Mouse (Mus musculus) left cerebral cortex, adult 2 months (tissue): ENCODE measurements around the gene Frmpd1. TPM values are rescaled to one million over a fixed set of nuclear protein-coding genes. Genes with fewer than 3 reads are reported as not detected.

ENCODE experiments used
- DNase-seq, 2 experiments: peaks; one replicate each; pipeline ENCODE4 v3.0.0; 2021 to 2022; ENCODE audit warnings: low spot score in 2 of 2, mixed read lengths in 1 of 2; ENCODE audit errors: extremely low spot score in 1 of 2
- H3K27ac ChIP-seq: fragments of 200-600 bp; 2 replicates; pipeline ENCODE4 v1.8.1; 2022
- H3K4me3 ChIP-seq: fragments of 200-600 bp; 2 replicates; pipeline ENCODE4 v1.8.1; 2022
- CTCF ChIP-seq: fragments of 200-600 bp; IDR thresholded peaks from 2 replicates; pipeline ENCODE4 v1.8.1; 2022; ENCODE audit warnings: antibody characterized with exemption, mild to moderate bottlenecking, moderate library complexity
- intact Hi-C: fragments of 180-260 bp; cut with DNase I; formaldehyde crosslinking; loops from one replicate; pipeline ENCODE4 v1.15.1; 2025
- long read RNA-seq, 2 experiments: library from polyadenylated mRNA; stranded (forward); transcript quantifications; one replicate each; pipeline ENCODE4 v2.0.0; 2021; ENCODE audit warnings: borderline mapping rate in 2 of 2
- total RNA-seq, 2 experiments: library from RNA; stranded (reverse); gene quantifications; 2 replicates each; pipeline ENCODE4 v1.2.3; 2021

Gene Frmpd1
- total RNA-seq = 10 to 100 TPM; 12.9 to 13.0 TPM
- long read RNA-seq, experiment 1, full-length matches to known transcripts = 16 of 24 reads
- long read RNA-seq, experiment 1, partial matches to known transcripts = 5 of 24 reads
- long read RNA-seq, experiment 1, other reads (novel, unspliced or antisense) = 3 of 24 reads
- long read RNA-seq, experiment 2, full-length matches to known transcripts = 15 of 19 reads
- long read RNA-seq, experiment 2, partial matches to known transcripts = 1 of 19 reads
- long read RNA-seq, experiment 2, other reads (novel, unspliced or antisense) = 3 of 19 reads

DNA sequence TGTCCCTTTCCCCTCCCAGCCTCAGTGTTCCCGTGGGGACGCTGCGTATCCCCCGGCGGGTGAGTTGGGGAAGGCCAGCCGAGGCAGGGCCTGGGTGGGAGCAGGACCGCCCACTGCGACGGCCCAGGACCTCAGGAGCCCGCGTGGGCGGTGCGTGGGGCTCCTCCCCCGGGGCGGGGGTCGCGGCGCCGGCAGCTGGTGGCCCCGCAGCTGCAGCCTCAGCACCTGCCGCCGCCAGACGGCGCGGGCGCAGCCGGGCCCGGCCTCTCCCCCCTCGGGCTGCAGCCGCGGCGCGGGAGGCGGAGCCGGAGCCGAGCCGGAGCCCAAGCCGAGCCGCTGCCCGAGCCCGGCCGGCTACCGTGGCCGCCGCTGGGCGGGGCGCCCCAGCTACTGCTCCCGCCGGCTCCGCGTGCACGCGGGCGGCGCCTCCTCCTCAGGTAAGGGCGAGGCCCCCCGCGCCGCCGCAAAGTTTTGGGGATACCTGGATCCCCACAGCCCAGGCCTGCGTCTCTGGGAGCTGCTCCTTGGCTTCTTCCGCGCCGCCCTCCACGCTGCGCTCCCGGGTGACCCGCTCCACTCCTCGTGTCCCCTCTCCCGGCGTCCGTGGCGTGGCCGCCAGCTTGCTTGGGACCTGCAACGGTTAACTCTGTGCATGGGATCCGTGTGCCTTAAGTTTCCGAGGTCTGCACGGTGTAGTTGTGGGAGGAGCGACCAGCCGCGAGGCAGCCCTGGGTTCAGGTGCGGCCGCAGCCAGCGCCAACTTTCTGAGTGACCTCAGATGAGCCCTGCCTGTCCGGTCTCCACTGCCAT is at the start of gene Frmpd1:
TSS of gene Frmpd1 (plus strand) at position 355 of the 810 bp plus-strand sequence.
- peak within 1 kb of the TSS; percentile 81 for H3K27ac ChIP-seq
- no peak; the same call in 1 of the 2 replicates for TF ChIP-seq CTCF
- H3K4me3 ChIP-seq = peak within 1 kb of the TSS; percentile 80
- peak; percentile 60 to 66 for DNase-seq
- intact Hi-C loops = loop anchor here (10.0 kb wide), 1 partner anchor 70 kb away; no protein-coding TSS in a partner anchor

DNA sequence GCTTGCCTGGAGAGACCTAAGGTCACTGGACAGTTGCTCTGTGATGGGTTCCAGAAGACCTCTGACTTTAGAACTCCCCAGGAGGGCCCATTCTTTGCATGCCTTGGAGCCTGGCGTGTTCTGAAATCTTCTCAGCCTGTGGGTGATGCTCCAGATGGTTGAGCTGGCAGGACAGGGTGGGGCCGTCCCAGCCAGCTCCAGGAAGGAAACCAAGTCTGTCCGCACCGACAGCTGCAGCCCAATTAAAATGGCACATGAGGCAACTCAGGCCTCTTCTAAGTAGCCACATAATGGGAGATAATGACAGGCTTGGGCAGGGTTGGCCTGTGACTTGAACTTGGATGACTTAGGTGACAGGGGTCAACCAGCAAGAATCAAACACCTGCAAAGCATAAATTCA is 47.0 kb upstream of the Frmpd1 start:
- intact Hi-C loops = no loop called here
- DNase-seq = no peak
- Histone ChIP-seq H3K27ac (no peak overlapping the region), H3K4me3 (no peak overlapping the region)
- no peak for TF ChIP-seq CTCF

DNA sequence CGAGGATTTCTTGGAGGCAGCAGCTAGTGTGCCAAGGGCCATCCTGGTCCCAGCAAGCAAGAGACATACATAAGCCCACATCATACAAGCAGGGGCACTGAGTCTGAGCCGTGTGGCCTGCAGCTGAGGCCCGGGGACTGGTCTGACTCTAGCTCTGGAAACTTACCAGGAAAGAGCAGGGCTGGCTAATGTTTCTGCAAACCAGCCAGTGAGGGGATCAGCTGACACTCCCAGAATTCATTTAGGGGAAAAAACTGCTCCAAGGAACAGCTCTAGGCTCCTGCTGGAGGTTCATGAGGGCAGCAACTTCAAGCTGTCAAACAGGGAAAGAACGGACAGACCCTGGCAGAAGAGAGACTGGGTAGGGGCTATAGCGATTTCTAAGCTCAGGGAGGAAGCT is 42.8 kb upstream of the Frmpd1 start:
- TF ChIP-seq CTCF = no peak
- intact Hi-C loops = no loop called here
- Histone ChIP-seq H3K4me3 (no peak overlapping the region), H3K27ac (no peak overlapping the region)
- no peak for DNase-seq

DNA sequence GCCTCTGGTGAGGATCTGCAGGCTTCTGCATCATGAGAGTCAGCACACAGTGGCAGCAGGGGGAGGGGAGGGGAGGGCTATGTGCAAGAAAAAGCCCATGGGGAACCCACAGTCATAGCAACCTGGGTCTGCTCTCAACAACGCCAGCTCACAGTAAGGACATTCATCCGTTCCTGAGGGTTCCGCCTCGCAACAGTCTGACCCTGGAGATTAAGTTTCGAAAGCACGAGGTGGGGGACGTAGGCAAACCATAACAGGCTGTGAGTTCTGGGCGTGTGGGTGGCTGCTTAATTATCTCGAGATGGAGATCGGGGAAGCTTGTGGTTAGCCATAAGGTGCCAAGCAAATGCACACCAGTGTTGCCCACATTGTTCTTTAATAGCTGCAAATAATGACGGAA is 42.3 kb upstream of the Frmpd1 start:
- DNase-seq = peak in 1 of 2 experiments; percentile 14

DNA sequence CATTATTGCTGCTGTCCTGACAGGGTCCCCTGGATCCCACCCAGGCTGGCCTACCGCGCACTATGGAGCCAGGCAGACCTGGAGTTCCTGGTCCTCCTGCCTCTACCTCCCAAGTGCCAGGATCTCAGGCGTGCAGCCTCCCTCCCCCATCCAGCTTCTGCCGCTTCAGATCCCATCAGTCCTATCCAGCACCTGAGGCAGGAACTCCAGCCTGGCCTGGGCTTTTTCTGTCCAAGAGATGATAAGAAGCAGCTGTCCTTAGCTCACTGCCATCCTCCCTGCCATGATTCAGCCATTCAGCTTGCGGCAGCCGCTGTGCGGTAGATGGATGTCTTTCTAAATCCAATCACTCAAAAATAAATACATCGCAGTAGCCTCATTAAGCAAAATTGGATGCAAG is 41.7 kb upstream of the Frmpd1 start:
- Histone ChIP-seq H3K4me3 (no peak overlapping the region), H3K27ac (no peak overlapping the region)
- peak in 1 of 2 experiments; percentile 10 for DNase-seq
- no peak for TF ChIP-seq CTCF
- intact Hi-C loops = no loop called here

More for the DNA sequence above, 42.3 kb upstream of the Frmpd1 start:
- intact Hi-C loops = no loop called here
- no peak overlapping the region for H3K27ac ChIP-seq
- no peak for TF ChIP-seq CTCF
- H3K4me3 ChIP-seq = no peak overlapping the region

DNA sequence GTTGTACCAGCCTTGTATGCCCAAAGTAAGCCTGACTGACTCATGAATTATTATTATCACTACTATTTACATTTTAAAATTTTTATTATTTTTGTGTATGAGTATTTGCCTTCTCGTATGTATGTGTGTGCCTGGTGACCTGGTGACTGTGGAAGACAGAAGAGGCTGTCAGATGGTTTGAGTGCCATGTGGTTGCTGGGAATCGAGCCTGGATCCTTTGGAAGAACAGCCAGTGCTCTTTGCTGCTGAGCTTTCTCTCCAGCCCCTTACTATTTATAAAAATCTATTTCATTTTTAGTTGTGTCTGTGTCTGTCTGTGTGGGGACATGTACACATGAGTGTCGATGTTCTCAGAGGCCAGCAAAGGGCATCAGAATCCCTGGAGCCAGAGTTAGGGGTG is 28.2 kb upstream of the Frmpd1 start:
- H3K27ac ChIP-seq = no peak overlapping the region
- no peak for DNase-seq
- intact Hi-C loops = no loop called here
- H3K4me3 ChIP-seq = no peak overlapping the region
- TF ChIP-seq CTCF = no peak

DNA sequence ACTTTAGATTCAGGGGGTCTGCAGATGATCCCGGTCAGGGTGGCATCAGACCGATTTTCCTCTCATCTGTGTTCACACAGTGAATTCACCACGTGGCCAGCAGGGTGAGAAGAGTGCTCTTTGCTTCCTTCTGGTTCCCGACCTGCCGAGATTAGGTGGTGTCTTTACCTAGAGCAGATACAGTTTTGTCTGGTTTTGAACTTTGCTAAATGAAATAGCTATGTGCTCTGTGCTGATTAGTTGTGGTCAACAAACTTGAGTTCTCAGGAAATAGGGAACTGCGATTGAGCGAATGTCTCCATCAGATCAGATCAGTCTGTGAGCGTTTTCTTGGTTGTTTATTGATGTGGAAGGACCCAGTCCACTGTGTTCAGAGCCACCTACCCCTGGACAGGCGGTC is 26.1 kb upstream of the Frmpd1 start:
- Histone ChIP-seq H3K4me3 (no peak overlapping the region), H3K27ac (no peak overlapping the region)
- no peak for DNase-seq
- intact Hi-C loops = no loop called here
- TF ChIP-seq CTCF = no peak

DNA sequence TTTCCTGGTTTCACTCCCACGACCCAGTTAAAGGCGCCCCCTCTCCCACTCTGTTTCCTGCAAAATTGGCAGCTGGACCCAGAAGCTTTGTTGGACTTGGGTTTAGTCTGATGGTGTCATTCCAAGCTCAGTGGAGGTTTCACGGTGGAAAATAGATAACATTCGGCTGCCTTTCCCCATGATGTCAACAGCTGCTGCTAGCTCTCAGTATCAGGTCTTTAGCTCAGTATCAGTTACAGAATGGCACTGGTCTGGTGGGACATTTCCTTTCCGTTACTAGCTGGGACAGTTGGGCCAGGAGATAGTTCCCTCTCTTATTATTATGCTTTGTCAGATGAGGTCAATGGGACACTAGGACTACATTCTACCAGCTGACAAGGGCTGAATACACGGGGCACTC is 23.9 kb upstream of the Frmpd1 start:
- Histone ChIP-seq H3K4me3 (no peak overlapping the region), H3K27ac (no peak overlapping the region)
- intact Hi-C loops = no loop called here
- TF ChIP-seq CTCF = no peak
- DNase-seq = no peak

DNA sequence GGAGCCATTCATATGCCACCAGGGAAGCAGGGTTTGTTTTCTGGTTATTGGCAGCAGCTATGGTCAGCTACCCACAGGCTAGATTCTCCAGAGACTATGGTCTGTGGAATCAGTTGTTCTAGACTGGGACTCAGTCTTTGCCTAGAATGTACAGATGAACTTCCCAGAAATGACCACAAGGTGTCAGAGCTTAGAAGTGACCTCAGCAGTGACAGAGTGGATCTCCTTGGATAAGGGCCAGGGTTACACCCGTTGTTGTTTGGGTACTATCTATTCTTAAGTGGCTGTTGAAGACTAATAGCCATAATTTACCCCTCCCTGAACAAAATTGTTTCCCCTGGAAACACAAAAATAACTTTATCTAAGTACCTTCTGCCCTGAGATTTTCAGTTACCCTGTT is 21.0 kb upstream of the Frmpd1 start:
- intact Hi-C loops = loop anchor here (1.0 kb wide), 1 partner anchor 117 kb away; no protein-coding TSS in a partner anchor
- no peak overlapping the region for H3K27ac ChIP-seq
- no peak for DNase-seq
- peak; percentile 61 for TF ChIP-seq CTCF
- no peak overlapping the region for H3K4me3 ChIP-seq

DNA sequence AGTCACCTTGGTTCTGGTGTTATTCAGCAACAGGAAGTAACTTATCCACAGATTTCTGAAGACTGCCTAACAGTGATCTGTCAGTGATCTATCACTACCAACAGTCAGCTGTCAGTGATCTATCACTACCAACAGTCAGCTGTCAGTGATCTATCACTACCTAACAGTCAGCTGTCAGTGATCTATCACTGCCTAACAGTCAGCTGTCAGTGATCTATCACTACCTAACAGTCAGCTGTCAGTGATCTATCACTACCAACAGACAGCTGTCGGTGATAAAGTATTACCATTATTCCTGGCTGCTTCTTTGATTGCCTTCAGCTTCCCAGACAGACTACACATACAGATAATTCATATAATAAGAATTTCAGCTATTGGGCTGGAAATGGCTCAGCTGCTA is 19.2 kb upstream of the Frmpd1 start:
- no peak for TF ChIP-seq CTCF
- Histone ChIP-seq H3K4me3 (no peak overlapping the region), H3K27ac (no peak overlapping the region)
- DNase-seq = no peak
- intact Hi-C loops = no loop called here

DNA sequence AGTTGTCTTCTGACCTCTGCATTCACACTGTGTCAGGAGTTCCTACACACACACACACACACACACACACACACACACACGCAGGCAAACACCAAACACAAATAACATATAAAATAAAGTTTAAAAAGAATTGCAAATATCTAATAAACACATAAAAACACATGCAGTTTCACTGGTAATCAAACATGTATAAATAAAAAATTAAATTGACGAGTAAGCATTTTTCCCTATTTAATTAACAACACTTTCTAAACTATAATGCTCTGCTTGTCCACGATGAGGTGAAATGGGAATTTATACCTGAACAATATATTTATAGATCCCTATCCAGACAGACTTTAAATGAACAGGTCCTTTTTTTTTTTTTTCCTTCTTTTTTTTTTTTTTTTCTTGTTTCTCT is 18.7 kb upstream of the Frmpd1 start:
- Histone ChIP-seq H3K27ac (no peak overlapping the region), H3K4me3 (no peak overlapping the region)
- intact Hi-C loops = no loop called here
- DNase-seq = no peak
- TF ChIP-seq CTCF = no peak

DNA sequence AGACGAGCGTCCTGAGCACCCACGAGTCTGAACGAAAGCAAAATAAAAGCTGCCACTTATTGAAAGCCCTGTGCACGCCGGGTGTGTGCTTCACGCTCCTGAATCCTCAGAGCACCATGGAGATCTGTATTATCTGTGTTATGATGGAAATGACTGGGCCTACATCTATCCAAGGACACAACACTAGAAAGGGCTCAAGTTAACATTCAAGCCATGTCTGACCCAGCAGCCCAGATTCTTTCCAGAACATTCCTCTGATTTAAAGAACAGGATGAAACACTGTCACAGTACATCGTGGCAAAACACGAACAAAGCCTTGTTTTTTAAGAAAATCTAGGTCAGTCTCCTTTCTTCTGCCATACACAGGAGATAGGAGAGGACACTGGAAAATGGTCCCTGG is 13.3 kb upstream of the Frmpd1 start:
- intact Hi-C loops = no loop called here
- no peak overlapping the region for H3K27ac ChIP-seq
- no peak for DNase-seq

More for the DNA sequence above, 13.3 kb upstream of the Frmpd1 start:
- no peak overlapping the region for H3K4me3 ChIP-seq
- no peak for TF ChIP-seq CTCF
